Mouse (Mus musculus) lung, embryonic 15.5 days (tissue): ENCODE measurements around the gene Sema5a. TPM values are rescaled to one million over a fixed set of nuclear protein-coding genes. Genes with fewer than 3 reads are reported as not detected.
A peak's percentile ranks its signal among the peaks of the same experiment; 100 is the strongest.

Source experiments
- ATAC-seq: fragments of 200-750 bp; cut with Nextera tagmentation; 2 replicates; pipeline ENCODE4 v1.8.0; 2017; ENCODE audit warnings: moderate number of reproducible peaks, borderline replicate concordance; ENCODE audit not compliant: low FRiP score, low TSS enrichment; ENCODE audit errors: extremely low read depth
- H3K27ac ChIP-seq: fragments of 300-500 bp; sonication (generic); 2 replicates; pipeline ENCODE4 v1.5.1; 2015; ENCODE audit warnings: moderate library complexity, mild to moderate bottlenecking, inconsistent platforms
- H3K27me3 ChIP-seq: fragments of 300-500 bp; sonication (generic); 2 replicates; pipeline ENCODE4 v1.6.1; 2015; ENCODE audit warnings: inconsistent platforms
- H3K36me3 ChIP-seq: fragments of 300-500 bp; sonication (generic); 2 replicates; pipeline ENCODE4 v1.6.1; 2015; ENCODE audit warnings: inconsistent platforms
- H3K4me1 ChIP-seq: fragments of 300-500 bp; sonication (generic); 2 replicates; pipeline ENCODE4 v1.6.1; 2015; ENCODE audit warnings: inconsistent platforms
- H3K4me2 ChIP-seq: fragments of 300-500 bp; sonication (generic); 2 replicates; pipeline ENCODE4 v1.6.1; 2015; ENCODE audit warnings: inconsistent platforms, mild to moderate bottlenecking, moderate library complexity
- H3K4me3 ChIP-seq: fragments of 300-500 bp; sonication (generic); 2 replicates; pipeline ENCODE4 v1.5.1; 2015; ENCODE audit warnings: mild to moderate bottlenecking, inconsistent platforms
- H3K9ac ChIP-seq: fragments of 300-500 bp; sonication (generic); 2 replicates; pipeline ENCODE4 v1.6.1; 2015; ENCODE audit warnings: inconsistent platforms
- H3K9me3 ChIP-seq: fragments of 300-500 bp; sonication (generic); 2 replicates; pipeline ENCODE4 v1.6.1; 2016; ENCODE audit warnings: inconsistent platforms
- WGBS: fragments of 180-500 bp; shearing (Covaris S2); methylation state at CpG from one replicate; pipeline ENCODE4 v1.1.7; 2015; 5-methylcytosine and 5-hydroxymethylcytosine counted together
- polyA plus RNA-seq: library from polyadenylated mRNA; unstranded; fragments of >200 nt; fragmentation: Nextera tagmentation; extraction: Ambion mirVana; gene quantifications from 2 replicates; pipeline ENCODE4 v1.2.1, GENCODE M21; 2015

Sema5a gene
- polyA plus RNA-seq, 1 experiment from 2014 or later, result 13.4 TPM

- no peak overlapping the region for H3K4me3 ChIP-seq
- H3K36me3 ChIP-seq, result no peaks in the 10 kb centered on the region
- H3K9ac ChIP-seq, result no peak overlapping the region
- 55% methylated on average over 2 of the region's 2 CpGs for WGBS
- no peak overlapping the region for H3K4me2 ChIP-seq
- H3K27me3 ChIP-seq, result no peaks in the 10 kb centered on the region
- H3K9me3 ChIP-seq, result no peaks in the 10 kb centered on the region
- no peak for ATAC-seq
- H3K27ac ChIP-seq, result no peak overlapping the region
- H3K4me1 ChIP-seq, result no peaks in the 10 kb centered on the region
Measured at GRCm38 (mm10) chr15:32575212-32575611, 330.6 kb downstream of the Sema5a start.

- Histone ChIP-seq H3K9me3 (no peaks in the 10 kb centered on the region), H3K4me2 (no peak overlapping the region), H3K27ac (no peak overlapping the region), H3K9ac (no peak overlapping the region), H3K4me3 (no peak overlapping the region), H3K36me3 (no peaks in the 10 kb centered on the region), H3K4me1 (no peaks in the 10 kb centered on the region), H3K27me3 (no peaks in the 10 kb centered on the region)
- ATAC-seq, result no peak
- 73% methylated on average over 4 of the region's 4 CpGs for WGBS
Measured at GRCm38 (mm10) chr15:32579351-32579750, 334.7 kb downstream of the Sema5a start.

- no peak overlapping the region for H3K27ac ChIP-seq
- H3K9ac ChIP-seq, result no peak overlapping the region
- ATAC-seq, result no peak
- no peak overlapping the region for H3K4me2 ChIP-seq
- 78% methylated on average over 1 of the region's 1 CpGs for WGBS
- no peaks in the 10 kb centered on the region for H3K36me3 ChIP-seq
- H3K9me3 ChIP-seq, result no peaks in the 10 kb centered on the region
- no peaks in the 10 kb centered on the region for H3K27me3 ChIP-seq
- no peaks in the 10 kb centered on the region for H3K4me1 ChIP-seq
- H3K4me3 ChIP-seq, result no peak overlapping the region
Measured at GRCm38 (mm10) chr15:32590641-32591040, 346.0 kb downstream of the Sema5a start.

GRCm38 (mm10) chr15:32593746-32594145, 349.1 kb downstream of the Sema5a start:
- Histone ChIP-seq H3K4me3 (no peak overlapping the region), H3K36me3 (no peaks in the 10 kb centered on the region), H3K4me1 (no peaks in the 10 kb centered on the region), H3K27me3 (no peaks in the 10 kb centered on the region), H3K9ac (no peak overlapping the region), H3K9me3 (no peaks in the 10 kb centered on the region), H3K4me2 (no peak overlapping the region), H3K27ac (no peak overlapping the region)
- no peak for ATAC-seq
- 85% methylated on average over 5 of the region's 5 CpGs for WGBS

- Histone ChIP-seq H3K4me2 (no peak overlapping the region), H3K36me3 (no peaks in the 10 kb centered on the region), H3K4me1 (no peaks in the 10 kb centered on the region), H3K9me3 (no peaks in the 10 kb centered on the region), H3K9ac (no peak overlapping the region), H3K4me3 (no peak overlapping the region), H3K27ac (no peak overlapping the region), H3K27me3 (no peaks in the 10 kb centered on the region)
- ATAC-seq, result no peak
- 82% methylated on average over 6 of the region's 6 CpGs for WGBS
Measured at GRCm38 (mm10) chr15:32596574-32596973, 352.0 kb downstream of the Sema5a start.

- Histone ChIP-seq H3K4me2 (no peak overlapping the region), H3K4me3 (no peak overlapping the region), H3K36me3 (no peaks in the 10 kb centered on the region), H3K4me1 (no peaks in the 10 kb centered on the region), H3K9me3 (no peaks in the 10 kb centered on the region), H3K27me3 (no peaks in the 10 kb centered on the region), H3K9ac (no peak overlapping the region), H3K27ac (no peak overlapping the region)
- ATAC-seq, result no peak
- WGBS, result 80% methylated on average over 3 of the region's 3 CpGs
Measured at GRCm38 (mm10) chr15:32597189-32597588, 352.6 kb downstream of the Sema5a start.

- Histone ChIP-seq H3K4me1 (peaks cover 6% of the 10 kb centered on the region), H3K9ac (no peak overlapping the region), H3K9me3 (no peaks in the 10 kb centered on the region), H3K27ac (no peak overlapping the region), H3K4me3 (no peak overlapping the region), H3K27me3 (no peaks in the 10 kb centered on the region), H3K36me3 (no peaks in the 10 kb centered on the region), H3K4me2 (no peak overlapping the region)
- no peak for ATAC-seq
- 80% methylated on average over 3 of the region's 3 CpGs for WGBS
Measured at GRCm38 (mm10) chr15:32607236-32607635, 362.6 kb downstream of the Sema5a start.

- Histone ChIP-seq H3K27me3 (no peaks in the 10 kb centered on the region), H3K9me3 (no peaks in the 10 kb centered on the region), H3K36me3 (no peaks in the 10 kb centered on the region), H3K4me2 (no peak overlapping the region), H3K4me1 (peaks cover 6% of the 10 kb centered on the region), H3K27ac (no peak overlapping the region), H3K4me3 (no peak overlapping the region), H3K9ac (no peak overlapping the region)
- ATAC-seq, result peak; percentile 77; the same call in 1 of the 2 replicates
- whole genome bisulfite sequencing, result 49% methylated on average over 2 of the region's 2 CpGs
Measured at GRCm38 (mm10) chr15:32610776-32611175, 366.2 kb downstream of the Sema5a start.

- Histone ChIP-seq H3K27me3 (no peaks in the 10 kb centered on the region), H3K27ac (no peak overlapping the region), H3K9me3 (no peaks in the 10 kb centered on the region), H3K4me3 (no peak overlapping the region), H3K9ac (no peak overlapping the region), H3K4me1 (peaks cover 6% of the 10 kb centered on the region), H3K36me3 (no peaks in the 10 kb centered on the region), H3K4me2 (no peak overlapping the region)
- 80% methylated on average over 7 of the region's 7 CpGs for WGBS
- no peak for ATAC-seq
Measured at GRCm38 (mm10) chr15:32611201-32611600, 366.6 kb downstream of the Sema5a start.

- Histone ChIP-seq H3K9me3 (no peaks in the 10 kb centered on the region), H3K9ac (no peak overlapping the region), H3K36me3 (no peaks in the 10 kb centered on the region), H3K4me2 (no peak overlapping the region), H3K4me3 (no peak overlapping the region), H3K27me3 (no peaks in the 10 kb centered on the region), H3K4me1 (peaks cover 6% of the 10 kb centered on the region), H3K27ac (no peak overlapping the region)
- WGBS, result 90% methylated on average over 6 of the region's 6 CpGs
- ATAC-seq, result no peak
Measured at GRCm38 (mm10) chr15:32613718-32614117, 369.1 kb downstream of the Sema5a start.

- Histone ChIP-seq H3K4me2 (no peak overlapping the region), H3K9me3 (no peaks in the 10 kb centered on the region), H3K4me1 (peaks cover 6% of the 10 kb centered on the region), H3K9ac (no peak overlapping the region), H3K27ac (no peak overlapping the region), H3K27me3 (no peaks in the 10 kb centered on the region), H3K36me3 (no peaks in the 10 kb centered on the region), H3K4me3 (no peak overlapping the region)
- ATAC-seq, result no peak
- 82% methylated on average over 5 of the region's 5 CpGs for WGBS
Measured at GRCm38 (mm10) chr15:32615773-32616172, 371.2 kb downstream of the Sema5a start.

- ATAC-seq, result no peak
- 71% methylated on average over 2 of the region's 2 CpGs for WGBS
- H3K27ac ChIP-seq, result no peak overlapping the region
- no peaks in the 10 kb centered on the region for H3K27me3 ChIP-seq
- H3K4me3 ChIP-seq, result no peak overlapping the region
- H3K9ac ChIP-seq, result no peak overlapping the region
- H3K4me2 ChIP-seq, result no peak overlapping the region
- H3K36me3 ChIP-seq, result no peaks in the 10 kb centered on the region
- H3K9me3 ChIP-seq, result no peaks in the 10 kb centered on the region
- H3K4me1 ChIP-seq, result no peaks in the 10 kb centered on the region
Measured at GRCm38 (mm10) chr15:32619199-32619598, 374.6 kb downstream of the Sema5a start.

- Histone ChIP-seq H3K4me3 (no peak overlapping the region), H3K4me1 (no peaks in the 10 kb centered on the region), H3K9ac (no peak overlapping the region), H3K27me3 (no peaks in the 10 kb centered on the region), H3K36me3 (no peaks in the 10 kb centered on the region), H3K9me3 (no peaks in the 10 kb centered on the region), H3K4me2 (no peak overlapping the region), H3K27ac (no peak overlapping the region)
- ATAC-seq, result no peak
- 54% methylated on average over 12 of the region's 12 CpGs for WGBS
Measured at GRCm38 (mm10) chr15:32623037-32623739, 378.6 kb downstream of the Sema5a start.
